Mouse (Mus musculus): ENCODE results near the gene Sash3. TPM values are rescaled to one million over a fixed set of nuclear protein-coding genes. Genes with fewer than 3 reads are reported as not detected.

The Sash3 gene
- polyA plus RNA-seq, 1 experiment from 2014 or later = 0.94 TPM

- H3K36me3 ChIP-seq = no peaks in the 10 kb centered on the region
- H3K4me1 ChIP-seq = 0 out of 2 replicates have a peak, but pooled peaks cover 3% of the 10 kb centered on the region
- no peaks in the 10 kb centered on the region for H3K9me3 ChIP-seq
- no peak for ATAC-seq (replicated peaks)
- no peak overlapping the region for H3K4me3 ChIP-seq
- H3K27me3 ChIP-seq = no peaks in the 10 kb centered on the region
- H3K4me2 ChIP-seq (replicated peaks) = no peak overlapping the region
- no peak overlapping the region for H3K9ac ChIP-seq (replicated peaks)
- 44% methylated on average over 6 of the region's 6 CpGs for WGBS
- H3K27ac ChIP-seq (replicated peaks) = no peak overlapping the region
Measured at GRCm38 (mm10) chrX:48126903-48127476, 19.2 kb upstream of the Sash3 start.

- Histone ChIP-seq H3K4me3 (no peak overlapping the region), H3K27me3 (no peaks in the 10 kb centered on the region), H3K27ac (replicated peaks) (no peak overlapping the region), H3K4me1 (0 out of 2 replicates have a peak, but pooled peaks cover 3% of the 10 kb centered on the region), H3K4me2 (replicated peaks) (no peak overlapping the region), H3K9me3 (no peaks in the 10 kb centered on the region), H3K9ac (replicated peaks) (no peak overlapping the region), H3K36me3 (no peaks in the 10 kb centered on the region)
- WGBS = 79% methylated on average over 6 of the region's 6 CpGs
- no peak for ATAC-seq (replicated peaks)
Measured at GRCm38 (mm10) chrX:48127502-48128218, 18.6 kb upstream of the Sash3 start.

GRCm38 (mm10) chrX:48129167-48129566 lies 17.1 kb upstream of the Sash3 start:
- no peak overlapping the region for H3K4me2 ChIP-seq (replicated peaks)
- H3K4me1 ChIP-seq = 0 out of 2 replicates have a peak, but pooled peaks cover 3% of the 10 kb centered on the region
- no peak overlapping the region for H3K4me3 ChIP-seq
- H3K9ac ChIP-seq (replicated peaks) = no peak overlapping the region
- WGBS = 82% methylated on average over 1 of the region's 1 CpGs
- H3K9me3 ChIP-seq = no peaks in the 10 kb centered on the region
- ATAC-seq (replicated peaks) = no peak
- no peaks in the 10 kb centered on the region for H3K36me3 ChIP-seq
- H3K27ac ChIP-seq (replicated peaks) = no peak overlapping the region
- no peaks in the 10 kb centered on the region for H3K27me3 ChIP-seq

GRCm38 (mm10) chrX:48136935-48137334 lies 9.3 kb upstream of the Sash3 start:
- no peak overlapping the region for H3K9ac ChIP-seq (replicated peaks)
- H3K36me3 ChIP-seq = no peaks in the 10 kb centered on the region
- H3K27ac ChIP-seq (replicated peaks) = no peak overlapping the region
- no peaks in the 10 kb centered on the region for H3K9me3 ChIP-seq
- H3K4me3 ChIP-seq = no peak overlapping the region
- WGBS = 86% methylated on average over 4 of the region's 4 CpGs
- H3K4me1 ChIP-seq = peaks cover 9% of the 10 kb centered on the region
- H3K4me2 ChIP-seq (replicated peaks) = no peak overlapping the region
- no peak for ATAC-seq (replicated peaks)
- no peaks in the 10 kb centered on the region for H3K27me3 ChIP-seq

GRCm38 (mm10) chrX:48138011-48138410 lies 8.2 kb upstream of the Sash3 start:
- Histone ChIP-seq H3K36me3 (no peaks in the 10 kb centered on the region), H3K9me3 (no peaks in the 10 kb centered on the region), H3K4me2 (replicated peaks) (no peak overlapping the region), H3K27me3 (no peaks in the 10 kb centered on the region), H3K4me3 (no peak overlapping the region), H3K27ac (replicated peaks) (no peak overlapping the region), H3K9ac (replicated peaks) (no peak overlapping the region), H3K4me1 (peaks cover 9% of the 10 kb centered on the region)
- ATAC-seq (replicated peaks) = no peak
- 55% methylated on average over 6 of the region's 6 CpGs for WGBS

- Histone ChIP-seq H3K9me3 (no peaks in the 10 kb centered on the region), H3K4me1 (peaks cover 9% of the 10 kb centered on the region), H3K27me3 (no peaks in the 10 kb centered on the region), H3K9ac (replicated peaks) (no peak overlapping the region), H3K4me3 (no peak overlapping the region), H3K4me2 (replicated peaks) (no peak overlapping the region), H3K27ac (replicated peaks) (0 out of 2 replicates have a peak overlapping the region, but pooled peaks have one; percentile 31), H3K36me3 (no peaks in the 10 kb centered on the region)
- 46% methylated on average over 7 of the region's 7 CpGs for WGBS
- ATAC-seq (replicated peaks) = no peak
Measured at GRCm38 (mm10) chrX:48138539-48139275, 7.5 kb upstream of the Sash3 start.

- Histone ChIP-seq H3K4me2 (replicated peaks) (no peak overlapping the region), H3K9ac (replicated peaks) (no peak overlapping the region), H3K36me3 (no peaks in the 10 kb centered on the region), H3K9me3 (no peaks in the 10 kb centered on the region), H3K4me3 (no peak overlapping the region), H3K27ac (replicated peaks) (0 out of 2 replicates have a peak overlapping the region, but pooled peaks have one; percentile 31), H3K27me3 (no peaks in the 10 kb centered on the region), H3K4me1 (peaks cover 9% of the 10 kb centered on the region)
- peak; percentile 19; the same call in 1 of the 2 replicates for ATAC-seq (replicated peaks)
- 29% methylated on average over 14 of the region's 14 CpGs for WGBS
Measured at GRCm38 (mm10) chrX:48139368-48140285, 6.6 kb upstream of the Sash3 start.

- H3K4me3 ChIP-seq = no peak overlapping the region
- H3K9ac ChIP-seq (replicated peaks) = no peak overlapping the region
- no peak for ATAC-seq (replicated peaks)
- no peaks in the 10 kb centered on the region for H3K36me3 ChIP-seq
- H3K4me1 ChIP-seq = peaks cover 9% of the 10 kb centered on the region
- WGBS = 66% methylated on average over 3 of the region's 3 CpGs
- H3K4me2 ChIP-seq (replicated peaks) = no peak overlapping the region
- H3K27me3 ChIP-seq = no peaks in the 10 kb centered on the region
- no peak overlapping the region for H3K27ac ChIP-seq (replicated peaks)
- no peaks in the 10 kb centered on the region for H3K9me3 ChIP-seq
Measured at GRCm38 (mm10) chrX:48140286-48140877, 5.9 kb upstream of the Sash3 start.

GRCm38 (mm10) chrX:48141481-48141880 lies 4.8 kb upstream of the Sash3 start:
- Histone ChIP-seq H3K4me3 (no peak overlapping the region), H3K4me1 (peaks cover 9% of the 10 kb centered on the region), H3K27ac (replicated peaks) (no peak overlapping the region), H3K4me2 (replicated peaks) (no peak overlapping the region), H3K9ac (replicated peaks) (no peak overlapping the region), H3K27me3 (no peaks in the 10 kb centered on the region), H3K36me3 (no peaks in the 10 kb centered on the region), H3K9me3 (no peaks in the 10 kb centered on the region)
- WGBS = 76% methylated on average over 6 of the region's 6 CpGs
- no peak for ATAC-seq (replicated peaks)

- H3K9ac ChIP-seq (replicated peaks) = no peak overlapping the region
Measured at GRCm38 (mm10) chrX:48143415-48144335, 2.6 kb upstream of the Sash3 start.

More at GRCm38 (mm10) chrX:48143415-48144335, 2.6 kb upstream of the Sash3 start:
- H3K36me3 ChIP-seq = no peaks in the 10 kb centered on the region
- H3K27ac ChIP-seq (replicated peaks) = no peak overlapping the region
- H3K27me3 ChIP-seq = no peaks in the 10 kb centered on the region
- H3K4me1 ChIP-seq = peaks cover 9% of the 10 kb centered on the region
- no peak for ATAC-seq (replicated peaks)
- no peaks in the 10 kb centered on the region for H3K9me3 ChIP-seq
- no peak overlapping the region for H3K4me3 ChIP-seq
- WGBS = 59% methylated on average over 26 of the region's 26 CpGs
- no peak overlapping the region for H3K4me2 ChIP-seq (replicated peaks)

Measured in forebrain, embryonic 15.5 days (tissue).